Mouse (Mus musculus) adrenal gland, adult 2 months (tissue): ENCODE data around the gene Mrps21. TPM values are rescaled to one million over a fixed set of nuclear protein-coding genes. Genes with fewer than 3 reads are reported as not detected.
A peak's percentile ranks its signal among the peaks of the same experiment; 100 is the strongest.

Experiments used
- DNase-seq: peaks from one replicate; pipeline ENCODE4 v3.0.0; 2021
- polyA plus RNA-seq: library from polyadenylated mRNA; depleted of rRNA; stranded (reverse); fragments of >200 nt; gene quantifications from 2 replicates; pipeline ENCODE4 v1.2.3, GENCODE M21; 2012; rRNA removed
- total RNA-seq, 2 experiments: library from RNA; stranded (reverse); gene quantifications; 2 replicates each; pipeline ENCODE4 v1.2.3; 2021

Gene Mrps21
- total and polyA plus RNA-seq, 3 experiments = 13.0 to 364 (median 309) TPM

DNA sequence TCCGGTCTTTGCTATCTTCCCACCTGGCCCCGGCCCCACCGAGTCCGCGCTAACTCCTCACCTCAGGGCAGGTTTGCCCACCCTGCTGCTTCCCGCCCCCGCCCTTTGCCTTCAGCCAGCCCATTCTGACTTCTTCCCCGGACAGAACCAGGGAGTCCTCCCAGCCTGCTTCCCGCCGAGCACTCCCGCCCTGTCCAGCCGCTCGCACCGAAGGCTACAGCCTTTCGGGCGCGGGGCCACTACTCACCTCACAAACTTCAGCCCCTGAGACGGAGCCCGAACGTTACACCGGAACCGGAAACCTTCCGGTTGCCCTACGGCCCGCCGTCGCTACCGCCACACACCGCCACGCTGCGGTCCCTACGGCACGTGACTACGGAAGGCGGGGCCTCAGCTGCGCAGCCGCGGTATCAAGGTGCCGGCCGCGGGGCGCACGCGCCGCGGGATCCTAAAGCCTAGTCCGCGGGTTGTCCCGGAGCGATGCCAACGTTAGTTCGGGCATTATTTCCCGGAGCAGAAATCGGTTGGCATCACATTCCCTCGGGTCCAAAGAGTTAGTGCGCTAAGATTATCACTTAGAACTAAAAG, 15.7 kb downstream of the Mrps21 start, which contains the start of gene Prpf3:
Gene Prpf3 (minus strand): TSS at position 384 of the 588 bp plus-strand sequence.
- peak; percentile 98 for DNase-seq

DNA sequence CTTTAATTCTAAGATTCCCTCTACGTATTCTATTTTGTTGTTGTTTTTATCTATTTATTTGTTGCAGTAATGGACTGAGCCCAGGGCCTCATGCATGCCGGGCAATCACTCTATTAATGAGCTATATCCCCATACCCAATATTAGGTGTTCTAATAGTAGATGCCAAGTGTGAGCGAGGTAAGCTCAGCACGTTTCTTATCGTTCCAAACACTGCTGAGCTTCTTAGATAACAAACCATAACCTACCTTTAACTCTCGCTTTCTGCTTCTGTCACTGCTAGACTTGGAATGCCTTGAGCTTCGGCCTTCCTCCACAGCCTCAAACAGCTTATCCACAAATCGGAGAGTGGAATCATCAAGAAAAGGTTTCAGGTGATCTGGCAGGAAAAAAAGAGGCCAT, 20.0 kb downstream of the Mrps21 start:
- DNase-seq = no peak

DNA sequence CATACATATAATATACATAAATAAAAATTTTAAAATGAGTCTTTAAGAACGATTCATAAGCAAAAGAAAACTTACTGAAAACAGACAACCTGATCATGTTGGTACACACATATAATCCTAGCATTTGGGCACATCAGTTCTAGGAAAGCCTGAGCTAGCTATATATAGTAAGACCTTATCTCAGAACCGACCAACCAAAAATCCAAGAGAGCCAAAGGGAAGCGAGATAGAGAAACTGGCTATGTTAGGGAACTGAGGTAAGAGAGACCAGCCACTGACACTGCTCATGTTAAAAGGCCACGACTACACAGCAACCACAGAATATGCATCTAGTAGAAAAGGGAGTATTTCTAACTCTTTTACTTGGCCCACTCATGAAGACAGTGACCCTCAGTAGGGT, 20.7 kb downstream of the Mrps21 start:
- DNase-seq = no peak

- no peak for DNase-seq
These were observed 28.7 kb downstream of the Mrps21 start for GRCm38 (mm10) chr3:95842503-95843214.

DNA sequence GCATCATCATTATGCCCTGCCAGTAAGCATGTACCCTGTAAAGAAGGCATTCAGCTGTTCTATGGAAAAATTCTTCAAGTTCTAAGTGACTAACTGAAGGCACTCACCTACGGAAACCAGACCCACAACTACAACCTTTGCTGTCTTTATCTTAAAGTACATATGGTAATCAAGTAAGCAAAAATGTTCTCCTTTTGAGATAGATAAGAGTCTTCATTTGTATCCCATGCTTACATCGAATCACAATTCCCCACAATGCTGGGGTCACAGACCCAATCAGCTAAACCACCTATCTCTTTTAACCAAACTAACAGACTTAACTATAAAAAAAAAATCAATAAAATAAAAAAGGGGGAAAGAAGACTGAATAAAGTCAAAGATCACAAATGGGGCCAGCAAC, 32.1 kb downstream of the Mrps21 start:
- no peak for DNase-seq

DNA sequence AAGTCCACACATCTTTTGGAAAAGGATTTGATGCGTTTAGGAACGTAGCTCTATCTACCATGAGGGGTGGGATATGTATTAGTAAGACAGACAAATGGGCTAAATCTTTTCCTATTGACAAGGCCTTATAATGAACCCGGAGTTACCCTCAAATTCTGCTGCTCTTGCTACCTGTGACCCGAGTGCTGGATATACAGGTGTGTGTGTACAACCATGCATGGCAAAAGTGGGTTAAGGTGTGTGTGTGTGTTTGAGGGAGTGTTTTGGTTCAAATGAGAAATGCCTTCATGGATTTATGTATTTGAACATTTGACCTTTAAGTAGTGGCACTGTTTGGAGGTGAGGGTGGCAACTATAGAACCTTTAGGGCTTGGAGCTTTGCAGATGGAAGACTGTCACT, 42.3 kb downstream of the Mrps21 start:
- no peak for DNase-seq

DNA sequence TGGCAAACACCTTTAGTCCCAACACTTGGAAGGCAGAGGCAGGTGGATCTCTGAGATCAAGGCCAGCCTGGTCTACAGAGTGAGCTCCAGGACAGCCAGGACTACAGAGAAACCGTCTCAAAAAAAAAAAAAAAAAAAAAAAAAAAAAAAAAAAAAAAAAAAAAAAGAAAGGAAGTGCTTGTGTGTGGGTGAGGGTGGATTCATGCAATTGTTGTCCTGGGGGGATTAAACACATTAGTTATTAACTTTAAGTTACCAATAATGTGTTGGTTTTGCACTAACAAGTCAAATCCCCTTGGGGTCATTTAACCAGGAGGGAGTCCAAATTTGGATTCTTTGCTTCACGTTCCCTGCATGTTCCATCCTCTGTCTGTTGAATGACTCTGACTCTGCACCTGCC, 45.0 kb downstream of the Mrps21 start:
- no peak for DNase-seq

GRCm38 (mm10) chr3:95820046-95821010, 51.0 kb downstream of the Mrps21 start:
- DNase-seq = no peak

DNA sequence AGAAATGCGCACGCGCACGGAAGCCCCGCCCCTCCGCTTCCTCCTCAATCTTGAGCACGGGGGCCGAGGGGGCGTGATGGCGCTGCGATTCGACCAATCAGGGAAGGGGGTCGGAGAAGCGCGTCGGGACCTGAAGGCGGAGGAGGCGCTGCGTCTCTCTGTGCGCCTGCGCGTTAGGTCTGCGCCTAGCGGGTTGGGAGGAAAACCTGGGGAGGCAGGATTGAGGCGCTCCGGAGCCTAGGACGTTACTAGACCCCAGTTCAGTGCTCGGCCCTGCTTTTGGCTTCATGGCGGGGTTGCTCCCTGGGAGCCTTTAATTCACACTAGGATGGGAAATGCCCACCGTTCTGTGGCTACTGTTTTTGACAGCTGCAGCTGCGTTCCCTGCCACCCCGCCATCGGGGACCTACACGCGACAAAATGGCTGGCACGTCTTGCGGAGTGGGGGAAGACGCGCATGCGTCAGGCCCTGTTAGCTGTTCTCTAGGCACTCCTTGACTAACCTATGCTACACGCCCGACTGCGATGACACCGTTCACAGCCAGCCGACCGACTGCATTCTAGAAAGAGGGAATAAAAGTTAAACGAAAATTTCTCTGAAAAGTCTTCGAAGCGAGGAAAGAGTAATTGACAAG, 51.9 kb downstream of the Mrps21 start:
- peak; percentile 99 for DNase-seq

- DNase-seq = peak; percentile 89
These were observed 52.6 kb downstream of the Mrps21 start, which contains the start of gene Rprd2 for GRCm38 (mm10) chr3:95818571-95819288. Gene Rprd2, minus strand, starts transcription at chr3:95818863.

DNA sequence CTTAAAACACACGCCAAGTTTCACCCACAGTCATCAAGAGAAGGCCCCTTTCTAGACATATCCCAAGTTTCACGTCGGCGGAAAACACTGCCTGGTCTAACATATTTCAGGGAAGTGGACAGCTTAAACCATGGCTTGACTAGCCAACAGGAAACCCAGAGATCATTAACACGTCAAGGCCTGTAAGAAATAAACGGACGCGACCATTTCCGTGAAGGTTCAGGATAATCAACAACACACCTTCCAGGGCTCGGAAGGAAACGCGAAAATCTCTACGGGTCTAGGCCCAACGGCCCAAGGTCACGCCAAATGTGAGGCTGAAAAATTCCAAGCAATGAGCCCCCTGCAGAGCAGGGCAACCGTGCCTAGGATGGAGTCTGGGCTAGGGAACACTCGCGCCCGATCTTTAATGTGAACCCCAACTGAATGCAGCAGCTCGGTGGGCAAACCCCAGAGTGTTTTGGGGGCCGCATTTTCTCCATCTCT, 53.2 kb downstream of the Mrps21 start:
- peak; percentile 74 for DNase-seq

- no peak for DNase-seq
These were observed 54.6 kb downstream of the Mrps21 start for GRCm38 (mm10) chr3:95816681-95817080.

Other genes with a start within 250 kb of the Mrps21 start
- gene Ensa, start 246.5 kb downstream of the Mrps21 start, total RNA-seq = 100 to 1,000 TPM in 1 of 2 experiments, 10 to 100 TPM in 1; 82.5 to 104 TPM
- gene Ensa, start 246.5 kb downstream of the Mrps21 start, polyA plus RNA-seq = 7.2 and 9.0 TPM in 2 replicates
- gene Mcl1, start 212.7 kb downstream of the Mrps21 start, total RNA-seq = 100 to 1,000 TPM; 152 to 159 TPM
- 272 and 291 TPM in 2 replicates for gene Mcl1, start 212.7 kb downstream of the Mrps21 start, polyA plus RNA-seq
- gene Adamtsl4, start 183.6 kb downstream of the Mrps21 start, total RNA-seq = 1 to 10 TPM; 6.0 to 8.8 TPM
- gene Adamtsl4, start 183.6 kb downstream of the Mrps21 start, polyA plus RNA-seq = 11.0 and 17.4 TPM in 2 replicates
- 100 to 1,000 TPM; 716 to 736 TPM for gene Ecm1, start 131.9 kb downstream of the Mrps21 start, total RNA-seq
- gene Ecm1, start 131.9 kb downstream of the Mrps21 start, polyA plus RNA-seq = 917 and 1,104 TPM in 2 replicates
- 10 to 100 TPM; 49.6 to 50.3 TPM for gene Tars2, start 111.3 kb downstream of the Mrps21 start, total RNA-seq
- 39.6 and 50.2 TPM in 2 replicates for gene Tars2, start 111.3 kb downstream of the Mrps21 start, polyA plus RNA-seq
- gene Rprd2, start 52.7 kb downstream of the Mrps21 start, total RNA-seq = 10 to 100 TPM; 46.4 to 59.6 TPM
- gene Rprd2, start 52.7 kb downstream of the Mrps21 start, polyA plus RNA-seq = 6.3 and 8.1 TPM in 2 replicates
- gene Prpf3, start 15.6 kb downstream of the Mrps21 start, total RNA-seq = 10 to 100 TPM; 30.0 to 35.1 TPM
- 4.6 and 5.6 TPM in 2 replicates for gene Prpf3, start 15.6 kb downstream of the Mrps21 start, polyA plus RNA-seq
- gene Ciart, start 10.7 kb upstream of the Mrps21 start, total RNA-seq = 1 to 10 TPM; 1.6 to 1.9 TPM
- gene Ciart, start 10.7 kb upstream of the Mrps21 start, polyA plus RNA-seq = 2.4 and 4.0 TPM in 2 replicates
- gene BC028528, start 20.5 kb upstream of the Mrps21 start, total RNA-seq = 10 to 100 TPM; 13.0 to 15.2 TPM
- gene BC028528, start 20.5 kb upstream of the Mrps21 start, polyA plus RNA-seq = 1.8 TPM in 2 replicates
- 100 to 1,000 TPM in 1 of 2 experiments, 10 to 100 TPM in 1; 76.0 to 135 TPM for gene Aph1a, start 22.4 kb upstream of the Mrps21 start, total RNA-seq
- 789 and 930 TPM in 2 replicates for gene Aph1a, start 22.4 kb upstream of the Mrps21 start, polyA plus RNA-seq
- gene Car14, start 33.2 kb upstream of the Mrps21 start, total RNA-seq = 1 to 10 TPM; 1.7 to 7.3 TPM
- gene Car14, start 33.2 kb upstream of the Mrps21 start, polyA plus RNA-seq = 1.0 and 1.2 TPM in 2 replicates
- gene Anp32e, start 57.7 kb upstream of the Mrps21 start, total RNA-seq = 10 to 100 TPM; 81.0 to 98.6 TPM
- gene Anp32e, start 57.7 kb upstream of the Mrps21 start, polyA plus RNA-seq = 5.8 and 7.4 TPM in 2 replicates
- 10 to 100 TPM; 12.9 to 24.7 TPM for gene Plekho1, start 124.5 kb upstream of the Mrps21 start, total RNA-seq
- 13.8 and 14.0 TPM in 2 replicates for gene Plekho1, start 124.5 kb upstream of the Mrps21 start, polyA plus RNA-seq
- 10 to 100 TPM; 38.3 to 39.4 TPM for gene Vps45, start 186.9 kb upstream of the Mrps21 start, total RNA-seq
- 2.6 and 3.0 TPM in 2 replicates for gene Vps45, start 186.9 kb upstream of the Mrps21 start, polyA plus RNA-seq
- gene Otud7b, start 233.0 kb upstream of the Mrps21 start, total RNA-seq = 10 to 100 TPM; 25.0 to 38.2 TPM
- gene Otud7b, start 233.0 kb upstream of the Mrps21 start, polyA plus RNA-seq = 16.3 and 19.7 TPM in 2 replicates